Mouse (Mus musculus) T-helper 2 cell (primary cell): Measurements from ENCODE around the gene Enthd1.

Experiments
- in situ Hi-C: fragments of 300-600 bp; cut with MboI, MseI; formaldehyde crosslinking; loops from one replicate; pipeline ENCODE4 v1.15.1; 2025; ENCODE audit warnings: high pct_unique_total_duplicates

The Enthd1 gene

GRCm38 (mm10) chr15:80575817-80576370 lies 10.9 kb upstream of the Enthd1 start:
- in situ Hi-C loops = loop anchor here (25.0 kb wide), 1 partner anchor 1761 kb away; the partner anchor contains the start of genes Naga, Pheta2 and Smdt1

- in situ Hi-C loops = loop anchor here (25.0 kb wide), 1 partner anchor 1763 kb away; the partner anchor contains the start of genes Naga, Pheta2 and Smdt1
These were observed 9.5 kb upstream of the Enthd1 start for GRCm38 (mm10) chr15:80574211-80575040.

- in situ Hi-C loops = no loop called here
These were observed 8.0 kb upstream of the Enthd1 start for GRCm38 (mm10) chr15:80572811-80573520.

GRCm38 (mm10) chr15:80572291-80572690 lies 7.3 kb upstream of the Enthd1 start, which contains the start of gene Grap2:
TSS of gene Grap2 (plus strand) at chr15:80572594.
- in situ Hi-C loops = no loop called here

GRCm38 (mm10) chr15:80571611-80572010 lies 6.7 kb upstream of the Enthd1 start:
- in situ Hi-C loops = no loop called here

GRCm38 (mm10) chr15:80570226-80570625 lies 5.3 kb upstream of the Enthd1 start:
- in situ Hi-C loops = no loop called here

- in situ Hi-C loops = no loop called here
These were observed 4.2 kb upstream of the Enthd1 start for GRCm38 (mm10) chr15:80569205-80569604.

- in situ Hi-C loops = no loop called here
These were observed 2.8 kb upstream of the Enthd1 start for GRCm38 (mm10) chr15:80567731-80568130.

- in situ Hi-C loops = no loop called here
These were observed 2.2 kb upstream of the Enthd1 start for GRCm38 (mm10) chr15:80567139-80567538.

- in situ Hi-C loops = no loop called here
These were observed 1.7 kb upstream of the Enthd1 start for GRCm38 (mm10) chr15:80566696-80567095.

GRCm38 (mm10) chr15:80563634-80564208 lies 1.2 kb downstream of the Enthd1 start:
- in situ Hi-C loops = no loop called here

GRCm38 (mm10) chr15:80562446-80562845 lies 2.5 kb downstream of the Enthd1 start:
- in situ Hi-C loops = no loop called here

- in situ Hi-C loops = no loop called here
These were observed 4.0 kb downstream of the Enthd1 start for GRCm38 (mm10) chr15:80560646-80561580.

GRCm38 (mm10) chr15:80559978-80560377 lies 5.0 kb downstream of the Enthd1 start:
- in situ Hi-C loops = loop anchor here (10.0 kb wide), 2 partner anchors 265 to 815 kb away; no protein-coding TSS in a partner anchor

- in situ Hi-C loops = loop anchor here (10.0 kb wide), 2 partner anchors 265 to 815 kb away; no protein-coding TSS in a partner anchor
These were observed 5.4 kb downstream of the Enthd1 start for GRCm38 (mm10) chr15:80559534-80559933.

GRCm38 (mm10) chr15:80557745-80558144 lies 7.2 kb downstream of the Enthd1 start:
- in situ Hi-C loops = loop anchor here (10.0 kb wide), 2 partner anchors 263 to 817 kb away; no protein-coding TSS in a partner anchor

GRCm38 (mm10) chr15:80556021-80556420 lies 8.9 kb downstream of the Enthd1 start:
- in situ Hi-C loops = loop anchor here (10.0 kb wide), 2 partner anchors 261 to 819 kb away; no protein-coding TSS in a partner anchor

GRCm38 (mm10) chr15:80554860-80555822 lies 9.8 kb downstream of the Enthd1 start:
- in situ Hi-C loops = loop anchor here (10.0 kb wide), 2 partner anchors 260 to 820 kb away; no protein-coding TSS in a partner anchor

GRCm38 (mm10) chr15:80545430-80545829 lies 19.5 kb downstream of the Enthd1 start:
- in situ Hi-C loops = no loop called here
